Mouse (Mus musculus) MEL (cell line): ENCODE data around the gene Eva1a. TPM values are rescaled to one million over a fixed set of nuclear protein-coding genes. Genes with fewer than 3 reads are reported as not detected.

ENCODE experiments used
- DNase-seq: peaks from one replicate; pipeline ENCODE4 v3.0.0; 2011; ENCODE audit warnings: low read depth, low spot score
- H3K27ac ChIP-seq: 2 replicates; pipeline ENCODE4 v1.5.1; 2012; ENCODE audit warnings: low read depth, mild to moderate bottlenecking, control low read depth, low read length, moderate library complexity; ENCODE audit not compliant: control insufficient read depth
- H3K27me3 ChIP-seq, 2 experiments: fragments of 150-350 bp in 1 of 2; sonication (generic) in 1 of 2; 2 replicates each; pipeline ENCODE4 v1.6.1; 2012; ENCODE audit warnings: low read length in 2 of 2, mild to moderate bottlenecking in 2 of 2, improper control_type of control experiment in 1 of 2, moderate library complexity in 1 of 2; ENCODE audit not compliant: insufficient read depth in 2 of 2, control insufficient read depth in 1 of 2
- H3K36me3 ChIP-seq, 2 experiments: 2 replicates each; pipeline ENCODE4 v1.6.1; 2012 to 2014; ENCODE audit warnings: low read length in 2 of 2, improper control_type of control experiment in 1 of 2, inconsistent platforms in 1 of 2, mild to moderate bottlenecking in 1 of 2; ENCODE audit not compliant: insufficient read depth in 2 of 2, control insufficient read depth in 1 of 2
- H3K4me1 ChIP-seq, 2 experiments: fragments of 150-350 bp in 1 of 2; sonication (generic) in 1 of 2; 2 replicates each; pipeline ENCODE4 v1.6.1; 2012; ENCODE audit warnings: low read length in 2 of 2, improper control_type of control experiment in 1 of 2, mild to moderate bottlenecking in 1 of 2; ENCODE audit not compliant: insufficient read depth in 2 of 2, control insufficient read depth in 1 of 2
- H3K4me3 ChIP-seq, 2 experiments: fragments of 150-350 bp in 1 of 2; sonication (generic) in 1 of 2; 2 replicates each; pipeline ENCODE4 v1.5.1; 2012; ENCODE audit warnings: low read depth in 2 of 2, low read length in 2 of 2, mild to moderate bottlenecking in 2 of 2, moderate library complexity in 2 of 2, control low read depth in 1 of 2, improper control_type of control experiment in 1 of 2; ENCODE audit not compliant: control insufficient read depth in 1 of 2, insufficient read depth in 1 of 2
- H3K79me2 ChIP-seq: 2 replicates; pipeline ENCODE4 v1.6.1; 2012; ENCODE audit warnings: mild to moderate bottlenecking, low read length, moderate library complexity; ENCODE audit not compliant: control insufficient read depth, poor library complexity, insufficient read depth
- H3K9ac ChIP-seq: 2 replicates; pipeline ENCODE4 v1.6.1; 2012; ENCODE audit warnings: low read depth, mild to moderate bottlenecking, control low read depth, low read length, moderate library complexity; ENCODE audit not compliant: control insufficient read depth, poor library complexity, severe bottlenecking
- H3K9me3 ChIP-seq: fragments of 150-350 bp; sonication (generic); replicated peaks from 2 replicates; pipeline ENCODE4 v1.6.1; 2012; ENCODE audit warnings: mild to moderate bottlenecking, low read length, improper control_type of control experiment, moderate library complexity; ENCODE audit not compliant: insufficient read depth
- CHD1 ChIP-seq: IDR thresholded peaks from 2 replicates; pipeline ENCODE4 v1.6.1; 2012; ENCODE audit warnings: low read depth, mild to moderate bottlenecking, inconsistent platforms, low read length, improper control_type of control experiment
- CHD2 ChIP-seq: IDR thresholded peaks from 2 replicates; pipeline ENCODE4 v1.6.1; 2011; ENCODE audit warnings: low read length, improper control_type of control experiment
- E2F4 ChIP-seq: IDR thresholded peaks from 2 replicates; pipeline ENCODE4 v1.6.1; 2011; ENCODE audit warnings: low read depth, low read length, improper control_type of control experiment, borderline replicate concordance
- GABPA ChIP-seq: IDR thresholded peaks from 2 replicates; pipeline ENCODE4 v1.6.1; 2012; ENCODE audit warnings: low read depth, mild to moderate bottlenecking, inconsistent platforms, low read length, improper control_type of control experiment, moderate library complexity
- GATA1 ChIP-seq: IDR thresholded peaks from 2 replicates; pipeline ENCODE4 v1.6.1; 2011; ENCODE audit warnings: low read depth, low read length, improper control_type of control experiment
- MAFK ChIP-seq: IDR thresholded peaks from 2 replicates; pipeline ENCODE4 v1.6.1; 2011; ENCODE audit warnings: low read depth, mild to moderate bottlenecking, low read length, improper control_type of control experiment, borderline replicate concordance
- MAX ChIP-seq: IDR thresholded peaks from 2 replicates; pipeline ENCODE4 v1.6.1; 2011; ENCODE audit warnings: low read length, improper control_type of control experiment
- MYC ChIP-seq: IDR thresholded peaks from 2 replicates; pipeline ENCODE4 v1.6.1; 2011; ENCODE audit warnings: low read depth, mild to moderate bottlenecking, low read length, improper control_type of control experiment, moderate library complexity
- POLR2AphosphoS2 ChIP-seq: IDR thresholded peaks from 2 replicates; pipeline ENCODE4 v1.6.1; 2011; ENCODE audit warnings: low read length, improper control_type of control experiment
- SIN3A ChIP-seq: IDR thresholded peaks from 2 replicates; pipeline ENCODE4 v1.6.1; 2012; ENCODE audit warnings: low read length, improper control_type of control experiment, inconsistent platforms
- TAL1 ChIP-seq: IDR thresholded peaks from 2 replicates; pipeline ENCODE4 v1.6.1; 2012; ENCODE audit warnings: mild to moderate bottlenecking, inconsistent platforms, low read length, moderate library complexity, mixed read lengths
- TCF12 ChIP-seq: IDR thresholded peaks from 2 replicates; pipeline ENCODE4 v1.6.1; 2014; ENCODE audit warnings: low read depth, mild to moderate bottlenecking, inconsistent platforms, low read length, improper control_type of control experiment, moderate library complexity
- USF1 ChIP-seq: IDR thresholded peaks from 2 replicates; pipeline ENCODE4 v1.6.1; 2014; ENCODE audit warnings: low read depth, mild to moderate bottlenecking, inconsistent platforms, low read length, improper control_type of control experiment, moderate library complexity
- ZMIZ1 ChIP-seq: IDR thresholded peaks from 2 replicates; pipeline ENCODE4 v1.6.1; 2012; ENCODE audit warnings: low read depth, mild to moderate bottlenecking, inconsistent platforms, low read length, improper control_type of control experiment, moderate library complexity
- polyA plus RNA-seq, 2 experiments: library from polyadenylated mRNA; stranded (reverse) in 1 of 2; unstranded in 1 of 2; fragments of >175 nt in 1 of 2; fragments of >200 nt in 1 of 2; gene quantifications; 2 replicates each; pipeline versions ENCODE4 v1.2.1 to v1.2.4; 2012; ENCODE audit warnings: low replicate concordance in 2 of 2, low read depth in 1 of 2; ENCODE audit not compliant: insufficient read length in 2 of 2, insufficient read depth in 1 of 2, missing spikeins in 1 of 2
- total RNA-seq: library from RNA; depleted of rRNA; stranded (reverse); fragments of 300-350 nt; gene quantifications from 2 replicates; pipeline ENCODE4 v1.2.3, GENCODE M21; 2012

The Eva1a gene
- total and polyA plus RNA-seq, 3 experiments = not detected

DNA sequence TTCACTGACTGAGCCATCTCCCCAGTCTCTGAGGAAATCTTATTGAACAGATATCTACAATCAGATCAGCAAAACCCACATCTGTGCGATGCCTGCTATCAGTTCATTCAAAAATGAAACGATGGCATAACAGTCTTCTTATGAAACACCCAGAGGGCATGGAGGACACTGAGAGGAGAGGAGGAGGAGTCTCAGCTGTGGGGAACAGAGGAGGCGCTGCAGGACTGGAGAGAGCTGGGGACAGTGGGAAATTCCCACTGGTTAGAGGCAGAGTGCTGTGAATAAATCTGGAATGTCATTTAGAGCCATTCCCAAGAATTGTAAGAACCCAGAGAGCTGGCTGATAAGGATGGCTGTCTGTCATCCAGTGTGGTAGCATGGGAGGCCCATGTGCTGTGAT lies 70.7 kb downstream of the Eva1a start:
- TF ChIP-seq CHD2 (no peak), MAX (no peak), ZMIZ1 (no peak)
- no peak for DNase-seq
- no peaks in the 10 kb centered on the region for H3K4me1 ChIP-seq
- H3K27me3 ChIP-seq = no peaks in the 10 kb centered on the region
- no peaks in the 10 kb centered on the region for H3K79me2 ChIP-seq
- no peaks in the 10 kb centered on the region for H3K9me3 ChIP-seq
- no peak overlapping the region for H3K27ac ChIP-seq
- no peaks in the 10 kb centered on the region for H3K36me3 ChIP-seq
- H3K4me3 ChIP-seq = no peak overlapping the region
- H3K9ac ChIP-seq = no peak overlapping the region

DNA sequence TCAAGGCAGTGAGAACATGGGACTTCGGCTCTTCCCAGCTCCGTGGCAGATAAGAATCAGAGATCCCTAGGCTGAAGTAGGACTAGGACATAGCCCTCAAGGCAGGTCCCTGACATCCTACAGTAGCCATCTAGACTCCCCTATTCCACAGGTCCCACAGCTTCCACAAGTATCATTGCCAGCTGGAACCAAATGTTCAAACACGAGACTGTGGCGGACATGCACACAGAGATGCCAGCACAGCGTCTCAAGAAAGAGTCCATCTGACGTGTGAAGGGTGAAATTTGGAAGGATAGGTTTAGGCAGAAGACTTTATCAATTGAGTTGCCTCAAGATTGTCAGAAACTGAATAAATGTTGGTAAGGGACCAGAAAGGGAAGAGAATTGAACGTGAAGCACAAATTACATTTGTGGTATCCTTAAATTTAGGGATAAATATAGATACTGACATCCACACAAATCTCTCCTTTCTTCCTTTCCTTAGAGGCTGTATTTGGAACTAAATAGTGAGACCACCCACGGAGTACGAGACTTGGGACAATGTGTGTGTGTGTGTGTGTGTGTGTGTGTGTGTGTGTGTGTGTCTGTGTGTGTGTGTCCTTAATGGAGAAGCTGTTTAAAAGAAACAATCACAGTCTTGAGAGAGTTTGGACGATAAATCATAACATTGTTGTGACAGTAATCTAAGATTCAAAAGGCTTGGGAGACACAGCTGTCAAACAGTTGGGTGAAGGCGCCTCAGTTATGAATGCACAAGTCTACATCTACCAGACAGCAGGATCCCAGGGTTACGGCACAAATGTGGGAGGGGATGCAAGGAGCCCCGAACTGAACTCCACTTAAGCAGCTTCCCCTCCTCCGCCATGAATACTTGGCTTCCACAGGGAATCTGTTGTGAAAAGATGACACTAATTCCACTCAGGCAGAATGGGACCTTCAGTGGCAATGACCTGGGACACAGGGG lies 71.6 kb downstream of the Eva1a start:
- DNase-seq = no peak
- H3K9ac ChIP-seq = no peak overlapping the region
- no peak overlapping the region for H3K27ac ChIP-seq
- no peaks in the 10 kb centered on the region for H3K36me3 ChIP-seq
- H3K4me1 ChIP-seq = no peaks in the 10 kb centered on the region
- no peaks in the 10 kb centered on the region for H3K9me3 ChIP-seq
- H3K4me3 ChIP-seq = no peak overlapping the region
- TF ChIP-seq CHD1 = no peak
- TF ChIP-seq GABPA = no peak
- TF ChIP-seq MYC = no peak
- no peaks in the 10 kb centered on the region for H3K79me2 ChIP-seq
- H3K27me3 ChIP-seq = no peaks in the 10 kb centered on the region

- no peaks in the 10 kb centered on the region for H3K4me1 ChIP-seq
- no peaks in the 10 kb centered on the region for H3K36me3 ChIP-seq
- no peaks in the 10 kb centered on the region for H3K9me3 ChIP-seq
- H3K4me3 ChIP-seq = no peak overlapping the region
- no peak overlapping the region for H3K27ac ChIP-seq
- peak; percentile 28 for DNase-seq
- H3K79me2 ChIP-seq = no peaks in the 10 kb centered on the region
- TF ChIP-seq GABPA = no peak
- TF ChIP-seq, all 39 proteins: peak for 0
- Histone ChIP-seq H3K9ac (no peak overlapping the region), H3K27me3 (no peaks in the 10 kb centered on the region)
Measured at GRCm38 (mm10) chr6:82115335-82115965, 74.6 kb downstream of the Eva1a start.

GRCm38 (mm10) chr6:82116176-82116575 lies 75.3 kb downstream of the Eva1a start:
- H3K79me2 ChIP-seq = no peaks in the 10 kb centered on the region
- H3K27ac ChIP-seq = no peak overlapping the region
- H3K9me3 ChIP-seq = no peaks in the 10 kb centered on the region
- H3K36me3 ChIP-seq = no peaks in the 10 kb centered on the region
- H3K27me3 ChIP-seq = no peaks in the 10 kb centered on the region
- H3K9ac ChIP-seq = no peak overlapping the region
- TF ChIP-seq MAFK = no peak
- no peak for TF ChIP-seq TAL1
- no peak for TF ChIP-seq E2F4
- no peak for TF ChIP-seq GATA1
- no peak for TF ChIP-seq SIN3A
- no peak for TF ChIP-seq POLR2AphosphoS2
- no peak for TF ChIP-seq TCF12
- TF ChIP-seq USF1 = no peak
- TF ChIP-seq MAX = no peak
- H3K4me3 ChIP-seq = no peak overlapping the region
- no peak for DNase-seq
- no peaks in the 10 kb centered on the region for H3K4me1 ChIP-seq
